Mouse (Mus musculus) hindbrain, embryonic 10.5 days (tissue): ENCODE measurements around the gene Borcs6. TPM values are rescaled to one million over a fixed set of nuclear protein-coding genes. Genes with fewer than 3 reads are reported as not detected.
"Not testable (repeated sequence)": the region's sequence is repeated elsewhere in the genome, so short reads cannot be mapped to it uniquely, and the experiment has no call there.

Source experiments
- DNase-seq: peaks from one replicate; pipeline ENCODE4 v3.0.0-alpha.2; 2017; ENCODE audit warnings: low spot score
- H3K27ac ChIP-seq: fragments of 300-500 bp; sonication (generic); 2 replicates; pipeline ENCODE4 v1.5.1; 2016; ENCODE audit warnings: mild to moderate bottlenecking, moderate library complexity
- H3K27me3 ChIP-seq: fragments of 300-500 bp; sonication (generic); 2 replicates; pipeline ENCODE4 v1.6.1; 2016; ENCODE audit warnings: mild to moderate bottlenecking; ENCODE audit not compliant: poor library complexity, insufficient read depth, severe bottlenecking
- H3K36me3 ChIP-seq: fragments of 300-500 bp; sonication (generic); 2 replicates; pipeline ENCODE4 v1.6.1; 2016; ENCODE audit warnings: mild to moderate bottlenecking, moderate library complexity
- H3K4me1 ChIP-seq: fragments of 300-500 bp; sonication (generic); replicated peaks from 2 replicates; pipeline ENCODE4 v1.6.1; 2016; ENCODE audit warnings: mild to moderate bottlenecking
- H3K4me3 ChIP-seq: fragments of 300-500 bp; sonication (generic); 2 replicates; pipeline ENCODE4 v1.5.1; 2016; ENCODE audit warnings: mild to moderate bottlenecking, moderate library complexity
- H3K9me3 ChIP-seq: fragments of 300-500 bp; sonication (generic); 2 replicates; pipeline ENCODE4 v1.6.1; 2016; ENCODE audit warnings: mild to moderate bottlenecking, moderate library complexity
- WGBS: fragments of 180-500 bp; shearing (Covaris S2); methylation state at CpG from one replicate; pipeline ENCODE4 v1.1.7; 2016; 5-methylcytosine and 5-hydroxymethylcytosine counted together
- polyA plus RNA-seq: library from polyadenylated mRNA; unstranded; fragments of >200 nt; fragmentation: Nextera tagmentation; extraction: Ambion mirVana; gene quantifications from 2 replicates; pipeline ENCODE4 v1.2.1, GENCODE M21; 2016

Gene Borcs6
- polyA plus RNA-seq, 1 experiment from 2014 or later = 12.6 TPM

GRCm38 (mm10) chr11:69088103-69088855, 28.8 kb downstream of the Borcs6 start, which contains the start of gene Vamp2:
Vamp2 (plus strand) TSS chr11:69088490.
- Histone ChIP-seq H3K27me3 (no peaks in the 10 kb centered on the region), H3K4me1 (peaks cover 42% of the 10 kb centered on the region), H3K9me3 (no peaks in the 10 kb centered on the region), H3K4me3 (peak within 1 kb of the TSS; percentile 100), H3K36me3 (peaks cover 33% of the 10 kb centered on the region), H3K27ac (peak within 1 kb of the TSS; percentile 100)
- peak; percentile 91 for DNase-seq
- WGBS = 1% methylated on average over 67 of the region's 67 CpGs

GRCm38 (mm10) chr11:69088856-69089615, 29.5 kb downstream of the Borcs6 start:
- no peak for DNase-seq

GRCm38 (mm10) chr11:69089616-69090290, 30.2 kb downstream of the Borcs6 start:
- Histone ChIP-seq H3K27me3 (no peaks in the 10 kb centered on the region), H3K4me1 (peaks cover 51% of the 10 kb centered on the region), H3K9me3 (no peaks in the 10 kb centered on the region), H3K27ac (peak overlapping the region; percentile 100), H3K4me3 (peak overlapping the region; percentile 100), H3K36me3 (peaks cover 33% of the 10 kb centered on the region)
- DNase-seq = no peak
- 93% methylated on average over 12 of the region's 12 CpGs for WGBS

More at GRCm38 (mm10) chr11:69088856-69089615, 29.5 kb downstream of the Borcs6 start:
- Histone ChIP-seq H3K4me1 (peaks cover 44% of the 10 kb centered on the region), H3K36me3 (peaks cover 33% of the 10 kb centered on the region), H3K4me3 (peak overlapping the region; percentile 100), H3K27me3 (no peaks in the 10 kb centered on the region), H3K27ac (peak overlapping the region; percentile 100), H3K9me3 (no peaks in the 10 kb centered on the region)
- 11% methylated on average over 25 of the region's 25 CpGs for WGBS

GRCm38 (mm10) chr11:69090367-69090766, 30.9 kb downstream of the Borcs6 start:
- no peak for DNase-seq
- H3K27ac ChIP-seq = no peak overlapping the region
- no peaks in the 10 kb centered on the region for H3K27me3 ChIP-seq
- H3K9me3 ChIP-seq = no peaks in the 10 kb centered on the region
- 71% methylated on average over 6 of the region's 6 CpGs for WGBS
- peak overlapping the region; percentile 100 for H3K4me3 ChIP-seq
- peaks cover 33% of the 10 kb centered on the region for H3K36me3 ChIP-seq
- peaks cover 56% of the 10 kb centered on the region for H3K4me1 ChIP-seq

GRCm38 (mm10) chr11:69091566-69092385, 32.3 kb downstream of the Borcs6 start:
- H3K4me3 ChIP-seq = no peak overlapping the region
- 64% methylated on average over 7 of the region's 7 CpGs for WGBS
- peaks cover 70% of the 10 kb centered on the region for H3K4me1 ChIP-seq
- no peak overlapping the region for H3K27ac ChIP-seq
- no peak for DNase-seq
- peaks cover 33% of the 10 kb centered on the region for H3K36me3 ChIP-seq
- H3K9me3 ChIP-seq = no peaks in the 10 kb centered on the region
- no peaks in the 10 kb centered on the region for H3K27me3 ChIP-seq

- Histone ChIP-seq H3K36me3 (peaks cover 33% of the 10 kb centered on the region), H3K4me1 (peaks cover 71% of the 10 kb centered on the region), H3K4me3 (no peak overlapping the region), H3K27me3 (no peaks in the 10 kb centered on the region), H3K9me3 (no peaks in the 10 kb centered on the region), H3K27ac (no peak overlapping the region)
- DNase-seq = peak; percentile 86
- 8% methylated on average over 3 of the region's 3 CpGs for WGBS
Measured at GRCm38 (mm10) chr11:69092386-69092751, 32.9 kb downstream of the Borcs6 start.

- peaks cover 33% of the 10 kb centered on the region for H3K36me3 ChIP-seq
- no peaks in the 10 kb centered on the region for H3K27me3 ChIP-seq
- no peak for DNase-seq
- H3K4me3 ChIP-seq = no peak overlapping the region
- H3K9me3 ChIP-seq = no peaks in the 10 kb centered on the region
- 91% methylated on average over 4 of the region's 4 CpGs for WGBS
- no peak overlapping the region for H3K27ac ChIP-seq
- H3K4me1 ChIP-seq = peaks cover 72% of the 10 kb centered on the region
Measured at GRCm38 (mm10) chr11:69092871-69093270, 33.4 kb downstream of the Borcs6 start.

- not testable (repeated sequence) for H3K9me3 ChIP-seq, H3K27ac ChIP-seq, DNase-seq, H3K4me3 ChIP-seq, H3K27me3 ChIP-seq
- peaks cover 33% of the 10 kb centered on the region for H3K36me3 ChIP-seq
- 92% methylated on average over 7 of the region's 7 CpGs for WGBS
- peaks cover 73% of the 10 kb centered on the region for H3K4me1 ChIP-seq
Measured at GRCm38 (mm10) chr11:69093856-69094255, 34.3 kb downstream of the Borcs6 start.

- peak; percentile 99 for DNase-seq
- H3K9me3 ChIP-seq = no peaks in the 10 kb centered on the region
- H3K4me1 ChIP-seq = peaks cover 73% of the 10 kb centered on the region
- peak within 1 kb of the TSS; percentile 71 for H3K4me3 ChIP-seq
- no peaks in the 10 kb centered on the region for H3K27me3 ChIP-seq
- under 1% methylated on average over 37 of the region's 37 CpGs for WGBS
- H3K36me3 ChIP-seq = peaks cover 29% of the 10 kb centered on the region
- H3K27ac ChIP-seq = peak within 1 kb of the TSS; percentile 77
Measured at GRCm38 (mm10) chr11:69094697-69095429, 35.3 kb downstream of the Borcs6 start, which contains the start of gene Per1. Per1 (plus strand) TSS chr11:69095217.

GRCm38 (mm10) chr11:69095511-69096231, 36.2 kb downstream of the Borcs6 start:
- DNase-seq = no peak
- H3K9me3 ChIP-seq = no peaks in the 10 kb centered on the region
- H3K27ac ChIP-seq = peak overlapping the region; percentile 77
- peaks cover 22% of the 10 kb centered on the region for H3K36me3 ChIP-seq
- peaks cover 74% of the 10 kb centered on the region for H3K4me1 ChIP-seq
- peak overlapping the region; percentile 71 for H3K4me3 ChIP-seq
- H3K27me3 ChIP-seq = no peaks in the 10 kb centered on the region
- WGBS = 4% methylated on average over 27 of the region's 27 CpGs

GRCm38 (mm10) chr11:69096360-69096986, 37.0 kb downstream of the Borcs6 start:
- H3K27me3 ChIP-seq = no peaks in the 10 kb centered on the region
- H3K4me1 ChIP-seq = peaks cover 75% of the 10 kb centered on the region
- H3K27ac ChIP-seq = peak overlapping the region; percentile 85
- peaks cover 22% of the 10 kb centered on the region for H3K36me3 ChIP-seq
- H3K4me3 ChIP-seq = peak overlapping the region; percentile 71
- DNase-seq = no peak
- no peaks in the 10 kb centered on the region for H3K9me3 ChIP-seq
- 18% methylated on average over 9 of the region's 9 CpGs for WGBS
